Comparison of ENCODE assay signal across 18 mouse cellular contexts in genomic region chr6:83246750-83247149, GRCm38 (mm10). TPM values are rescaled to one million over a fixed set of nuclear protein-coding genes. Genes with fewer than 3 reads are reported as not detected.
"Had no signal": no experiment of that assay in that cellular context is flagged by ENCODE, and none has a peak within 500 bp of the region (broad histone marks: within the 10 kb centered on the region; RNA-seq: fewer than 3 reads in every experiment).

No protein-coding gene starts in this region.

- H3K9me3 ChIP-seq: limb, embryonic 10.5 days; midbrain, embryonic 15.5 days; neural tube, embryonic 12.5 days; stomach, embryonic 15.5 days had no signal

- H3K36me3 ChIP-seq: limb, embryonic 10.5 days; midbrain, embryonic 15.5 days; neural tube, embryonic 12.5 days; stomach, embryonic 15.5 days had no signal

- H3K27me3 ChIP-seq: neural tube, embryonic 12.5 days; stomach, embryonic 15.5 days had no signal

- H3K4me1 ChIP-seq: neural tube, embryonic 12.5 days; stomach, embryonic 15.5 days had no signal

- DNase-seq: kidney, adult 11 months; kidney, adult 9 months; kidney, postnatal 25 days; lung, adult 2 months; right cerebral cortex, postnatal 4 days; spleen, adult 18-20 months; thymus, postnatal 4 days had no signal

- ATAC-seq: lung, postnatal 0 days; midbrain, embryonic 15.5 days had no signal

- H3K27ac ChIP-seq: left cerebral cortex, adult 2 months; limb, embryonic 10.5 days; macrophage; midbrain, embryonic 15.5 days; neural tube, embryonic 12.5 days; stomach, embryonic 15.5 days had no signal

- H3K4me3 ChIP-seq: left cerebral cortex, adult 2 months; limb, embryonic 10.5 days; megakaryocyte, embryonic 14.5 days; midbrain, embryonic 15.5 days; neural tube, embryonic 12.5 days; stomach, embryonic 15.5 days had no signal

- H3K9ac ChIP-seq: midbrain, embryonic 15.5 days; neural tube, embryonic 12.5 days; stomach, embryonic 15.5 days had no signal

- H3K4me2 ChIP-seq: midbrain, embryonic 11.5 days; midbrain, embryonic 15.5 days; neural tube, embryonic 12.5 days; stomach, embryonic 15.5 days had no signal

RNA-seq across cellular contexts. Expression of gene Slc4a5, which starts 27.1 kb away (rescaled TPM):
- total RNA-seq: monocyte, adult 5-6 weeks; neutrophil, adult 5-6 weeks had no signal
- polyA plus RNA-seq: macrophage had no signal
